Mouse (Mus musculus) MEL-GATA-1-ER (cell line): Measurements from ENCODE around the gene Chgb.

Experiments used
- DNase-seq: peaks from one replicate; pipeline ENCODE4 v3.0.0-alpha.2; 2012; ENCODE audit warnings: low read depth; ENCODE audit errors: extremely low read depth

The Chgb gene

GRCm38 (mm10) chr2:132780978-132781377 lies at the start of gene Chgb:
Gene Chgb (plus strand): TSS chr2:132781278.
- DNase-seq, result no peak

- no peak for DNase-seq
Measured at GRCm38 (mm10) chr2:132732940-132733339, 48.1 kb upstream of the Chgb start.

- DNase-seq, result no peak
Measured at GRCm38 (mm10) chr2:132733603-132734573, 47.2 kb upstream of the Chgb start.

- DNase-seq, result no peak
Measured at GRCm38 (mm10) chr2:132738816-132739432, 42.2 kb upstream of the Chgb start.

GRCm38 (mm10) chr2:132741862-132742347 lies 39.2 kb upstream of the Chgb start:
- DNase-seq, result no peak

GRCm38 (mm10) chr2:132744866-132745265 lies 36.2 kb upstream of the Chgb start:
- no peak for DNase-seq

- no peak for DNase-seq
Measured at GRCm38 (mm10) chr2:132746108-132746507, 35.0 kb upstream of the Chgb start.

GRCm38 (mm10) chr2:132750726-132751125 lies 30.4 kb upstream of the Chgb start:
- DNase-seq, result no peak

- DNase-seq, result no peak
Measured at GRCm38 (mm10) chr2:132751141-132752066, 29.7 kb upstream of the Chgb start.

GRCm38 (mm10) chr2:132752398-132752797 lies 28.7 kb upstream of the Chgb start:
- no peak for DNase-seq

GRCm38 (mm10) chr2:132753137-132753536 lies 27.9 kb upstream of the Chgb start:
- no peak for DNase-seq

- no peak for DNase-seq
Measured at GRCm38 (mm10) chr2:132757911-132758310, 23.2 kb upstream of the Chgb start.

GRCm38 (mm10) chr2:132770822-132771221 lies 10.3 kb upstream of the Chgb start:
- no peak for DNase-seq

GRCm38 (mm10) chr2:132781439-132782068 lies 476 bp downstream of the Chgb start:
- DNase-seq, result no peak

- no peak for DNase-seq
Measured at GRCm38 (mm10) chr2:132784039-132784438, 3.0 kb downstream of the Chgb start.

- no peak for DNase-seq
Measured at GRCm38 (mm10) chr2:132793441-132794203, 12.5 kb downstream of the Chgb start.

GRCm38 (mm10) chr2:132794204-132794586 lies 13.1 kb downstream of the Chgb start:
- DNase-seq, result no peak

- no peak for DNase-seq
Measured at GRCm38 (mm10) chr2:132802976-132803375, 21.9 kb downstream of the Chgb start.

GRCm38 (mm10) chr2:132815608-132816314 lies 34.7 kb downstream of the Chgb start, which contains the start of the genes Trmt6 and Mcm8:
Gene Trmt6 (minus strand): TSS chr2:132816055.
Gene Mcm8 (plus strand): TSS chr2:132816141.
- DNase-seq, result peak; percentile 99
